Mouse (Mus musculus): Measurements from ENCODE around the gene Copg2.

DNA sequence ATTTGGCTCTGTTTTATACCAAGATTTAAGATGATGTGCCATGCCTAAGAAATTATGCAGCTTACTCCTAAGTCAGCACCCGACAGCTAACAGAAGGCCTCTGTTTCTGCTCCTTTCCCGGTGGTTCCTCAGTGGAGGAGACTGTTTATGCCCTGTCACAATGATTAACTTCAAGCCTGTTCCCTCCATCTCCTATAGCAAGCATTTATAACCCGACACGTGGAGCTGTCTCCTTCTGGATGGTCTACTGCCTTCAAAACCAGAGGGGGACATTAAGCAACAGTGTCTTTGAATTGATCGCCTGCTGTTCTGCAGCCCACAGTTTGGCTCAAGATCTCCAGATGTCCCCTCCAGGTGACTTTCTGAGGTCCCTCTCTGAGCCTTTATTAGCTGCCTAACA is 42.7 kb upstream of the Copg2 start:
- TF ChIP-seq CTCF (IDR thresholded peaks at IDR 0.05; ENCODE audit: low read depth), result no peak
- no peak for TF ChIP-seq EP300 (IDR thresholded peaks at IDR 0.05; ENCODE audit: low read depth)

Data from liver, embryonic 14.5 days (tissue).